Mouse (Mus musculus): ENCODE results near the gene Ercc2. TPM values are rescaled to one million over a fixed set of nuclear protein-coding genes. Genes with fewer than 3 reads are reported as not detected.
A peak's percentile ranks its signal among the peaks of the same experiment; 100 is the strongest.

Ercc2 gene
- total and polyA plus RNA-seq, 3 experiments: 29.0 to 43.8 (median 33.5) TPM

GRCm38 (mm10) chr7:19342481-19343027 lies 39.3 kb upstream of the Ercc2 start:
- peak overlapping the region; percentile 25 to 34 (median 28) for H3K4me3 ChIP-seq (replicated peaks in 1 of 3; ENCODE audit: low read depth in 2 of 3, low read length in 2 of 3, poor library complexity in 1 of 3)
- peak overlapping the region; percentile 64 for H3K4me2 ChIP-seq (ENCODE audit: insufficient read depth, low read depth, poor library complexity, severe bottlenecking)
- peak; percentile 65 for DNase-seq (ENCODE audit: extremely low read depth)
- dilution Hi-C loops (cut with MboI; ENCODE audit: extremely low pct_ligation_motif_present, extremely low pct_unique_long_range_greater_than_20kb, low sequenced_read_pairs) (no loop called here), in situ Hi-C loops (cut with MboI; ENCODE audit: low pct_ligation_motif_present, low pct_unique_long_range_greater_than_20kb, low sequenced_read_pairs) (loop anchor here (5.0 kb wide), 1 partner anchor 35 kb away; no protein-coding TSS in a partner anchor)
- TF ChIP-seq CHD1 (IDR thresholded peaks at IDR 0.05; ENCODE audit: low read depth, low read length) (no peak), MXI1 (IDR thresholded peaks at IDR 0.05; ENCODE audit: low read depth, low read length) (peak; percentile 53; the same call in 1 of the 2 replicates), NELFE (IDR thresholded peaks at IDR 0.05; ENCODE audit: low read depth, low read length) (peak; percentile 55; the same call in 1 of the 2 replicates), ZNF384 (IDR thresholded peaks at IDR 0.05; ENCODE audit: low read depth, low read length) (no peak), IRF4 (IDR thresholded peaks at IDR 0.05; ENCODE audit: low read depth, low read length) (peak; percentile 43; the same call in 1 of the 2 replicates), EP300 (IDR thresholded peaks at IDR 0.05; ENCODE audit: low read length) (no peak), CTCF (conservative IDR thresholded peaks at IDR 0.05 in 1 of 2, IDR thresholded peaks at IDR 0.05 in 1 of 2; ENCODE audit: low read depth in 2 of 2, low read length in 2 of 2) (peak; percentile 86 to 96), SIN3A (IDR thresholded peaks at IDR 0.05; ENCODE audit: low read length) (peak; percentile 81), POLR2AphosphoS2 (IDR thresholded peaks at IDR 0.05; ENCODE audit: low read depth, low read length) (no peak), PAX5 (IDR thresholded peaks at IDR 0.05; ENCODE audit: low read length) (no peak), MAFK (IDR thresholded peaks at IDR 0.05; ENCODE audit: insufficient replicate concordance, low read length) (no peak), NRF1 (IDR thresholded peaks at IDR 0.05; ENCODE audit: low read depth, low read length) (no peak), ZC3H11A (IDR thresholded peaks at IDR 0.05; ENCODE audit: low read depth, low read length) (peak; percentile 87), MAX (IDR thresholded peaks at IDR 0.05; ENCODE audit: low read length) (peak; percentile 66), ELF1 (IDR thresholded peaks at IDR 0.05; ENCODE audit: low read depth, low read length) (0 out of 2 replicates have a peak, but pooled peaks have one; percentile 37), E2F4 (IDR thresholded peaks at IDR 0.05; ENCODE audit: insufficient replicate concordance, low read depth, low read length) (0 out of 2 replicates have a peak, but pooled peaks have one; percentile 69), USF1 (IDR thresholded peaks at IDR 0.05; ENCODE audit: low read depth, low read length) (no peak), BHLHE40 (IDR thresholded peaks at IDR 0.05; ENCODE audit: low read depth, low read length) (0 out of 2 replicates have a peak, but pooled peaks have one; percentile 32), RAD21 (IDR thresholded peaks at IDR 0.05; ENCODE audit: low read depth, low read length) (peak; percentile 90), RCOR1 (conservative IDR thresholded peaks at IDR 0.05; ENCODE audit: low read depth, low read length) (0 out of 2 replicates have a peak, but pooled peaks have one; percentile 27), TCF12 (IDR thresholded peaks at IDR 0.05; ENCODE audit: low read depth, low read length) (no peak; the same call in 1 of the 2 replicates), SMC3 (IDR thresholded peaks at IDR 0.05; ENCODE audit: low read depth, low read length) (peak; percentile 96), MEF2A (IDR thresholded peaks at IDR 0.05; ENCODE audit: borderline replicate concordance, low read depth, low read length) (peak; percentile 26; the same call in 1 of the 2 replicates), HCFC1 (IDR thresholded peaks at IDR 0.05; ENCODE audit: low read depth, low read length) (peak; percentile 29; the same call in 1 of the 2 replicates)
- H3K9ac ChIP-seq (ENCODE audit: insufficient read depth, low read depth): peak overlapping the region; percentile 7; the same call in 1 of the 2 replicates
- H3K9me3 ChIP-seq (replicated peaks; ENCODE audit: low read length): no peaks in the 10 kb centered on the region
- H3K79me2 ChIP-seq (replicated peaks; ENCODE audit: control insufficient read depth, extremely low read depth, insufficient read depth, poor library complexity, severe bottlenecking): no peaks in the 10 kb centered on the region
- peaks cover 22% of the 10 kb centered on the region for H3K27me3 ChIP-seq (replicated peaks)
- H3K27ac ChIP-seq (ENCODE audit: insufficient read depth, low read depth): no peak overlapping the region
- H3K36me3 ChIP-seq (replicated peaks in 1 of 2; ENCODE audit: control insufficient read depth in 1 of 2, insufficient read depth in 1 of 2, low read length in 1 of 2): peaks cover 0 to 2% of the 10 kb centered on the region in 2 experiments
- H3K4me1 ChIP-seq (ENCODE audit: control insufficient read depth in 1 of 2, insufficient read depth in 2 of 2): peaks cover 4 to 37% of the 10 kb centered on the region in 2 experiments; a peak in 3 of 4 replicates
